Mouse (Mus musculus): Measurements from ENCODE around the gene Ubac1. TPM values are rescaled to one million over a fixed set of nuclear protein-coding genes. Genes with fewer than 3 reads are reported as not detected.

Ubac1 gene
- polyA plus RNA-seq (2016; fragmentation: Nextera tagmentation; extraction: Ambion mirVana) = 85.3 and 86.2 TPM in 2 replicates

- 7% methylated on average over 50 of the region's 50 CpGs for WGBS
- peaks cover 20% of the 10 kb centered on the region for H3K4me1 ChIP-seq
- H3K27ac ChIP-seq = peak within 1 kb of the TSS; percentile 86
- no peaks in the 10 kb centered on the region for H3K36me3 ChIP-seq (replicated peaks)
- peak within 1 kb of the TSS; percentile 85 for H3K4me3 ChIP-seq
- H3K9me3 ChIP-seq = no peaks in the 10 kb centered on the region
- DNase-seq (ENCODE audit: extremely low spot score, low spot score) = peak; percentile 92
- H3K27me3 ChIP-seq (ENCODE audit: poor library complexity, severe bottlenecking) = no peaks in the 10 kb centered on the region
Measured at GRCm38 (mm10) chr2:26021561-26022257, at the start of gene Ubac1. Gene Ubac1 (minus strand): TSS chr2:26021747.

DNA sequence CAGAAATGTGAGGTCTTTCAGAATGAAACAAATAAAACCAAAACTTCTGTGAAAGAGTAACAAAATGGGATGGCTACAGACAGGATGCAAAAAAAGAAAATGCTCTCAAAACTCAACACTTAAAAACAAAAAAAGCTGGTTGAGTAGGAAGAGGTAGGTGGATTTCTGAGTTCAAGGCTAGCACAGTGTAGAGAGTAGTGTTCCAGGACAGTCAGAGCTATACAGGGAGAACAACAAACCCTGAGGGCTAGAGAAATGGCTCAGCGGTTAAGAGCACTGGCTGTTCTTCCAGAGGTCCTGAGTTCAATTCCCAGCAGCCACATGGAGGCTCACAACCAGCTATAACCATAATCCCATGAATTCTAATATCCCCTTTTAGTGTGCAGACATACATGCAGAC, 47.0 kb upstream of the Ubac1 start:
- H3K27ac ChIP-seq = no peak overlapping the region
- WGBS = 77% methylated on average over 1 of the region's 1 CpGs
- H3K9me3 ChIP-seq = no peaks in the 10 kb centered on the region
- H3K4me1 ChIP-seq = peaks cover 10% of the 10 kb centered on the region
- H3K27me3 ChIP-seq (ENCODE audit: poor library complexity, severe bottlenecking) = no peaks in the 10 kb centered on the region
- H3K36me3 ChIP-seq (replicated peaks) = no peaks in the 10 kb centered on the region
- no peak overlapping the region for H3K4me3 ChIP-seq
- no peak for DNase-seq (ENCODE audit: extremely low spot score, low spot score)

DNA sequence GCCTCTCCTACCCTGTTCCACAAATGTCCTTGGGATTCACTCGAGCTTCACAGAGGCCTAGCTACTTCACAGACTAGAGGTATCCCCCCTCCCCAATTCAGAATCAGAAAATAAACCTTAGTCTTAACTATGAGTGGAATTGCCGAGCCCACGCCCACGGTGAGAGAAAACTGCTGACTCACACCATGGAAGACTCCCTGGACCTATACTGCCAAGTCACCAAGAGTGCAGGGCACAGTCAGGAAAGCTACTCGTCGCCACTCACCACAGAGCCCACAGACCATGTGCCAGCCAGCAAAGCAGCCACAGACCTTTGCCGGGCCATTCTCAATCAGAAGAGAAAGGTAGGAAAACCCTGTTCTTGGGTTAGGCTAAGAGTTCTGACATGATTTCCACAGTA, 46.6 kb upstream of the Ubac1 start:
- Histone ChIP-seq H3K4me1 (peaks cover 10% of the 10 kb centered on the region), H3K9me3 (no peaks in the 10 kb centered on the region), H3K27ac (no peak overlapping the region), H3K4me3 (no peak overlapping the region), H3K36me3 (replicated peaks) (no peaks in the 10 kb centered on the region), H3K27me3 (ENCODE audit: poor library complexity, severe bottlenecking) (no peaks in the 10 kb centered on the region)
- 82% methylated on average over 7 of the region's 7 CpGs for WGBS
- no peak for DNase-seq (ENCODE audit: extremely low spot score, low spot score)

DNA sequence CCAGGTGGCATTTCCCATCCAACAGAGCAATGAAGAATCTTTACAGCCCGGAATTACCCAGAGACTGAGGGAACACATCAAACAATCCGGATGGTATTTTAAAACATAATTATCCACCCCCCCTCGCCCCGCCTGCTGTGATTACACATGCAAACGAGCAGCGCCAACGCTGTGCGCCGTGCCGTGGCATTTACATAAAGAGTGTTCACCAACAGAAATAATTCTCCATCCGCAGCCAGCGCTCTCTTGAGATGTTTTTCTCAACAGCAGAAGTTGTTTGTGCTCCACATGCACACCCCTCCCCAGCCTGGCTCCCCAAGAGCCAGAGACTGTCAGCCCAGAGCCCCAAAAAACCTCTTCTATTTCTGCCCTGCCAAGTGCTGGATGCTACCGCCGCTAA, 45.0 kb upstream of the Ubac1 start:
- Histone ChIP-seq H3K27me3 (ENCODE audit: poor library complexity, severe bottlenecking) (no peaks in the 10 kb centered on the region), H3K9me3 (no peaks in the 10 kb centered on the region), H3K27ac (peak overlapping the region; percentile 30; the same call in 1 of the 2 replicates), H3K36me3 (replicated peaks) (no peaks in the 10 kb centered on the region), H3K4me1 (peaks cover 13% of the 10 kb centered on the region), H3K4me3 (no peak overlapping the region)
- DNase-seq (ENCODE audit: extremely low spot score, low spot score) = no peak
- 87% methylated on average over 14 of the region's 14 CpGs for WGBS

- no peaks in the 10 kb centered on the region for H3K9me3 ChIP-seq
- H3K4me3 ChIP-seq = no peak overlapping the region
- no peak for DNase-seq (ENCODE audit: extremely low spot score, low spot score)
- 84% methylated on average over 13 of the region's 13 CpGs for WGBS
- no peaks in the 10 kb centered on the region for H3K27me3 ChIP-seq (ENCODE audit: poor library complexity, severe bottlenecking)
- H3K27ac ChIP-seq = no peak overlapping the region
- peaks cover 25% of the 10 kb centered on the region for H3K4me1 ChIP-seq
- no peaks in the 10 kb centered on the region for H3K36me3 ChIP-seq (replicated peaks)
Measured at GRCm38 (mm10) chr2:26062742-26063427, 41.3 kb upstream of the Ubac1 start.

DNA sequence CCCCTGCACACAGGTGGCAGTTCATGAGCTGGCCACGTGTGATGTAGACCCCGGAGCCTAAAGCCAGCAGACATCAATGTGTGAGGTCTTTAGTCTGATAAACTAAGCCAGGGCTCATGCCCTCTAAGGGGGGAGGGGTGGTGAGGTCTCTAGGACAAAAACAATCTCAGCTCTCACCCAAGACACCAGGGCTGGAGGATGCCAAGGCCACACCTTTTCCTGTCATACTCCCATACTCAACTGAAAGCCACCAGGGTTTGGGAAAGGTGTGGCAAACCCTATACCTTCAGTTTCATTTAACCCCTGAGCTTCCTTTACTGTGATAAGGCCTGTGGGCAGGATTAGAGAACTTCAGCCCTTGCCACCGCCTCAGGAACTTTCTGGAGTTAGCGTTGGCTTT, 40.7 kb upstream of the Ubac1 start:
- DNase-seq (ENCODE audit: extremely low spot score, low spot score) = no peak
- Histone ChIP-seq H3K4me3 (no peak overlapping the region), H3K4me1 (peaks cover 29% of the 10 kb centered on the region), H3K27ac (no peak overlapping the region), H3K27me3 (ENCODE audit: poor library complexity, severe bottlenecking) (no peaks in the 10 kb centered on the region), H3K36me3 (replicated peaks) (no peaks in the 10 kb centered on the region), H3K9me3 (no peaks in the 10 kb centered on the region)
- 83% methylated on average over 4 of the region's 4 CpGs for WGBS

DNA sequence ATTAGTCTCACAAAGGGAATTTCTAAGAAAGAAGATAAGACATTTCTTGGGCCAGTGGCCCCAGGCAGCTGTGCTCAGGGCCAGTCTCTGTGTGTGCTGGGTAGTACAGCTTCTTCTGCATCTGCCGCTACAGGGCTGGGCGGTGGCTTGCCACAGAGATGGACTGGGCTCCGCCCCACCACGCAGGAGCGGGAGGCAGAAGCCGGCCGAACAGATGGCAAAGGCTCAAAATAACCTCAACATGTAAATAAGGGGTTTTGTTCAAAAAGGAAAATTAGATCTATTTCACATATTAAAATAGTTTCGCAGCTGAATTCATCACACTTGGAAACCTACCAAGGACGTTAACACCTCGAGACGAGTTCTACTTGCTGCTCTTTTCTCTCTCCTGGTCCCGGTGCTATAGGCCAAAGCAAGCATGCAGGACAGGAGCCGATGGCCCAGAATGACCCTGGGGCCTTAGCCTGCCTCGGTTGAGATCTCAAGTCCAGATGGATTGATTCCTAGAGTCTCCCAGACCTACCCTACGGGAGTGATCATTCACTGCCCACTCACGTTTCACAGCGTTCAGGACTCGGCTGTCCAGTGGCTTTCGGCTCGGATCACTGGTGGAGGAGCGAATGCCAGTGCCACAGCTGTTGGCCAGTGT, 39.6 kb upstream of the Ubac1 start:
- no peaks in the 10 kb centered on the region for H3K27me3 ChIP-seq (ENCODE audit: poor library complexity, severe bottlenecking)
- 0 out of 2 replicates have a peak overlapping the region, but pooled peaks have one; percentile 11 for H3K27ac ChIP-seq
- DNase-seq (ENCODE audit: extremely low spot score, low spot score) = no peak
- H3K36me3 ChIP-seq (replicated peaks) = no peaks in the 10 kb centered on the region
- no peaks in the 10 kb centered on the region for H3K9me3 ChIP-seq
- 80% methylated on average over 21 of the region's 21 CpGs for WGBS
- H3K4me3 ChIP-seq = no peak overlapping the region
- peaks cover 20% of the 10 kb centered on the region for H3K4me1 ChIP-seq

DNA sequence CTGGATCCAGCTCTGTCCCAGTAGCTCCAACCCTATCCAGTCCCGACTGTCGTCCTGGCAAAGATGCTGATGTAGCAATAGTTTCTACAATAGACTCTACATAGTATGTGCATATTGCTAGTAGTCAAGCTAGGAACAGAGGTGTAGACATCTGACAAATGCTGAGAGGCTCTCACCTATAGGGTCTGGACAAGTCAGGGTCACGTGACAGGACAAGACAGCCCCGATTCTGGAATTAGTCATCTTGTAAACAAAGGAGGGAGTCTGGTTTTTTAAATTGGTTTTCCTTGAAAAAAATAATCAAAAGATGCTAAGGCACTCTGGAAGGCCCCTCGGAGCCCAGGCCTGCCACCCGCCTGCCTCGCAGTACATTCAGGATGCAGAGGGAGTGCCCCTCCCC, 35.5 kb upstream of the Ubac1 start:
- Histone ChIP-seq H3K4me3 (no peak overlapping the region), H3K36me3 (replicated peaks) (no peaks in the 10 kb centered on the region), H3K27ac (no peak overlapping the region), H3K9me3 (no peaks in the 10 kb centered on the region), H3K4me1 (peaks cover 26% of the 10 kb centered on the region), H3K27me3 (ENCODE audit: poor library complexity, severe bottlenecking) (no peaks in the 10 kb centered on the region)
- 89% methylated on average over 7 of the region's 7 CpGs for WGBS
- no peak for DNase-seq (ENCODE audit: extremely low spot score, low spot score)

DNA sequence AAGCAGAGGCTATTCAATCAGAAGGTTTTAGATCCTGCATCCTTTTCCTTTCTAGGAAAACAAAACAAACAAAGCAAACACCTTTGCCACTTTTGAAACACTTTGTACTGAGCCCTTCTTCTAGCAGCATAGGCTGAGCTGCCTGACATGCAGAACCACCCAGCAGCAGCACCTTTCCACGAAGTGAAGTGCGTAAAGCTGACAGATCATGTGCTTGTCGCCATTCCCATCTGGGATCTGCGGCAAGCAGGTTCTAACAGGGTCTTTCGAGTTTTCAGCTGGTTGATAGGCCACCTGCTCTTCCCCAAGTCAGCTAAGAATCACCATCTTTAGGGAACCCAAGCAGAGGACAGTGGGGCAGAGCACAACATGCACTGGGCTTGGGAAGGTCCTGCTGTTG, 34.7 kb upstream of the Ubac1 start:
- DNase-seq (ENCODE audit: extremely low spot score, low spot score) = no peak
- Histone ChIP-seq H3K9me3 (no peaks in the 10 kb centered on the region), H3K36me3 (replicated peaks) (no peaks in the 10 kb centered on the region), H3K4me3 (no peak overlapping the region), H3K27ac (no peak overlapping the region), H3K4me1 (peaks cover 22% of the 10 kb centered on the region), H3K27me3 (ENCODE audit: poor library complexity, severe bottlenecking) (no peaks in the 10 kb centered on the region)
- 78% methylated on average over 5 of the region's 5 CpGs for WGBS

DNA sequence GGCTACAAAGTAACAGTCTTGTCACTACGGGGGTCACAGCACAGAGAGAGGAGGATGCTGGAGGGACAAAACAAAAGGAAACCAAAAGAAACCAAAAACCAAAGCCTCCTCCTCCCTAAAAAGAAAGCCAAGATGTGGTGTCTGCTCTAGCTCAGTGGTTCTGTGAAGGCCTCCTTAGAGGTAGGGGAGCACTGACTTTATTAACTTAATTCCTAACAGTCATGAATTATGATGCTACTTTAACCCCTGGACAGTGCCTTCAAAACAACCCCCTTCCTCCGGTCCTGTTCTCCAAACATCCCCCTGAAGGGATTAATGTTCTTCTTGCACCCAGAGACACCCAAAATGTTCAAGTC, 34.2 kb upstream of the Ubac1 start:
- Histone ChIP-seq H3K9me3 (no peaks in the 10 kb centered on the region), H3K4me1 (peaks cover 21% of the 10 kb centered on the region), H3K27ac (no peak overlapping the region), H3K27me3 (ENCODE audit: poor library complexity, severe bottlenecking) (no peaks in the 10 kb centered on the region), H3K36me3 (replicated peaks) (no peaks in the 10 kb centered on the region), H3K4me3 (no peak overlapping the region)
- DNase-seq (ENCODE audit: extremely low spot score, low spot score) = no peak
- 58% methylated on average over 2 of the region's 2 CpGs for WGBS

DNA sequence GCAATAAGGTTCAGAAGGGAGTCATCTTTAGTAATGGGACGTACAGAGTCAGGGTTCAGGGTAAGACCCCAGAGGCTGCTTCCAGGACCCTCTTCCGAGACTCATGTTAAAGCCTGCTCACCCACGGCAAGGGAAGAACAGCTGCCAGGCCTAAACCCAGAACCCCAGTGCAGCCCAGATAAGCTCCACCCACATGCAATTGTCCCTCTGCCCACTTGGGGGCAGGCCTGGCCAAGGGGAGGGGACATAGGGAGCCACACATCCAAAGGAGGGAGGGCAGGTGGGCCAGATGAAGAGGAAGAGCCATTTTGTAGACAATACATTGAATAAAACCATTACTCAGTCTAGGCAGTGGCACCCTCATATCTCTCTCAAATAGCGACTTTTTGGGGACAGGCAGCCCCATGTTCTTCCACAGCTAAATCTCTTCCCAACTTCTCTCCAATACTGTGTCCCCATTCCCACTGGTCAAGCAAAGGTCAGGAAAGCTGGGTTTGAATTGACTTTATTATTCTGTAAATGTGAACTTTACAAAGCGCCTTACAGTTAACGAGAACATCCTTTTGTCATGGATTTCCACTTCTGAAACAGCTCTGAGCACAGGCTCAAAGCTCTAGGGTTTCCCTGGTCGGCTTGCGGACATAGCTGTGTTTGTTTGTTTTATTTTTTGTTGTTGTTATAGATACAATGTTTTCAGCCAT, 33.6 kb upstream of the Ubac1 start:
- H3K4me3 ChIP-seq = no peak overlapping the region
- H3K4me1 ChIP-seq = peaks cover 21% of the 10 kb centered on the region
- no peaks in the 10 kb centered on the region for H3K27me3 ChIP-seq (ENCODE audit: poor library complexity, severe bottlenecking)
- H3K36me3 ChIP-seq (replicated peaks) = no peaks in the 10 kb centered on the region
- no peak overlapping the region for H3K27ac ChIP-seq
- H3K9me3 ChIP-seq = no peaks in the 10 kb centered on the region
- 36% methylated on average over 8 of the region's 8 CpGs for WGBS
- peak; percentile 71 for DNase-seq (ENCODE audit: extremely low spot score, low spot score)

- DNase-seq (ENCODE audit: extremely low spot score, low spot score) = no peak
- 64% methylated on average over 4 of the region's 4 CpGs for WGBS
- Histone ChIP-seq H3K27ac (no peak overlapping the region), H3K9me3 (no peaks in the 10 kb centered on the region), H3K4me1 (peaks cover 12% of the 10 kb centered on the region), H3K36me3 (replicated peaks) (no peaks in the 10 kb centered on the region), H3K4me3 (no peak overlapping the region), H3K27me3 (ENCODE audit: poor library complexity, severe bottlenecking) (no peaks in the 10 kb centered on the region)
Measured at GRCm38 (mm10) chr2:26052806-26053205, 31.3 kb upstream of the Ubac1 start.

GRCm38 (mm10) chr2:26048816-26049215, 27.3 kb upstream of the Ubac1 start:
- Histone ChIP-seq H3K27ac (no peak overlapping the region), H3K4me3 (no peak overlapping the region), H3K36me3 (replicated peaks) (no peaks in the 10 kb centered on the region), H3K27me3 (ENCODE audit: poor library complexity, severe bottlenecking) (no peaks in the 10 kb centered on the region), H3K9me3 (no peaks in the 10 kb centered on the region), H3K4me1 (no peaks in the 10 kb centered on the region)
- no peak for DNase-seq (ENCODE audit: extremely low spot score, low spot score)
- 74% methylated on average over 5 of the region's 5 CpGs for WGBS

Measured in forebrain, embryonic 10.5 days (tissue).